Mouse (Mus musculus): ENCODE measurements around the gene Ccnb1. TPM values are rescaled to one million over a fixed set of nuclear protein-coding genes. Genes with fewer than 3 reads are reported as not detected.

The Ccnb1 gene
- polyA plus RNA-seq, 1 experiment from 2014 or later: 186 TPM

- Histone ChIP-seq H3K4me3 (ENCODE audit: low read depth, low read length) (0 out of 2 replicates have a peak overlapping the region, but pooled peaks have one; percentile 9), H3K27me3 (ENCODE audit: control insufficient read depth, insufficient read depth, low read depth, low read length) (no peaks in the 10 kb centered on the region), H3K27ac (ENCODE audit: low read length) (peak overlapping the region; percentile 88), H3K4me2 (ENCODE audit: low read depth, low read length) (peak overlapping the region; percentile 43), H3K36me3 (ENCODE audit: control insufficient read depth, insufficient read depth) (peaks cover 35% of the 10 kb centered on the region), H3K9me3 (replicated peaks; ENCODE audit: control insufficient read depth, low read length) (no peaks in the 10 kb centered on the region), H3K9ac (ENCODE audit: low read depth, low read length) (peak overlapping the region; percentile 27; the same call in 1 of the 2 replicates), H3K4me1 (ENCODE audit: control insufficient read depth, low read depth, low read length) (peaks cover 50% of the 10 kb centered on the region)
- ATAC-seq (ENCODE audit: low read depth): peak; percentile 70
- WGBS (ENCODE audit: insufficient replicate concordance): 18% methylated on average over 3 of the region's 3 CpGs
Measured at GRCm38 (mm10) chr13:100777491-100777890, 8.9 kb downstream of the Ccnb1 start.

- Histone ChIP-seq H3K27me3 (ENCODE audit: control insufficient read depth, insufficient read depth, low read depth, low read length) (no peaks in the 10 kb centered on the region), H3K9me3 (replicated peaks; ENCODE audit: control insufficient read depth, low read length) (no peaks in the 10 kb centered on the region), H3K36me3 (ENCODE audit: control insufficient read depth, insufficient read depth) (peaks cover 28% of the 10 kb centered on the region), H3K4me3 (ENCODE audit: low read depth, low read length) (no peak overlapping the region), H3K4me1 (ENCODE audit: control insufficient read depth, low read depth, low read length) (peaks cover 46% of the 10 kb centered on the region), H3K9ac (ENCODE audit: low read depth, low read length) (no peak overlapping the region), H3K27ac (ENCODE audit: low read length) (peak overlapping the region; percentile 88), H3K4me2 (ENCODE audit: low read depth, low read length) (peak overlapping the region; percentile 92; the same call in 1 of the 2 replicates)
- WGBS (ENCODE audit: insufficient replicate concordance): 52% methylated on average over 6 of the region's 6 CpGs
- ATAC-seq (ENCODE audit: low read depth): no peak
Measured at GRCm38 (mm10) chr13:100776710-100777109, 9.7 kb downstream of the Ccnb1 start.

GRCm38 (mm10) chr13:100776056-100776419, 10.3 kb downstream of the Ccnb1 start:
- H3K27me3 ChIP-seq (ENCODE audit: control insufficient read depth, insufficient read depth, low read depth, low read length): no peaks in the 10 kb centered on the region
- H3K4me1 ChIP-seq (ENCODE audit: control insufficient read depth, low read depth, low read length): peaks cover 46% of the 10 kb centered on the region
- peaks cover 25% of the 10 kb centered on the region for H3K36me3 ChIP-seq (ENCODE audit: control insufficient read depth, insufficient read depth)
- WGBS (ENCODE audit: insufficient replicate concordance): 11% methylated on average over 8 of the region's 8 CpGs
- H3K27ac ChIP-seq (ENCODE audit: low read length): peak overlapping the region; percentile 88
- ATAC-seq (ENCODE audit: low read depth): no peak
- peak overlapping the region; percentile 78 for H3K4me3 ChIP-seq (ENCODE audit: low read depth, low read length)
- H3K9me3 ChIP-seq (replicated peaks; ENCODE audit: control insufficient read depth, low read length): no peaks in the 10 kb centered on the region
- peak overlapping the region; percentile 79 for H3K9ac ChIP-seq (ENCODE audit: low read depth, low read length)
- peak overlapping the region; percentile 92 for H3K4me2 ChIP-seq (ENCODE audit: low read depth, low read length)

GRCm38 (mm10) chr13:100775252-100776055, 10.9 kb downstream of the Ccnb1 start, which contains the start of gene Cenph:
Cenph (minus strand) TSS chr13:100775899.
- Histone ChIP-seq H3K4me2 (ENCODE audit: low read depth, low read length) (peak within 1 kb of the TSS; percentile 92), H3K9me3 (replicated peaks; ENCODE audit: control insufficient read depth, low read length) (no peaks in the 10 kb centered on the region), H3K27ac (ENCODE audit: low read length) (peak within 1 kb of the TSS; percentile 88), H3K4me3 (ENCODE audit: low read depth, low read length) (peak within 1 kb of the TSS; percentile 78), H3K9ac (ENCODE audit: low read depth, low read length) (peak within 1 kb of the TSS; percentile 79), H3K4me1 (ENCODE audit: control insufficient read depth, low read depth, low read length) (peaks cover 46% of the 10 kb centered on the region), H3K36me3 (ENCODE audit: control insufficient read depth, insufficient read depth) (peaks cover 25% of the 10 kb centered on the region), H3K27me3 (ENCODE audit: control insufficient read depth, insufficient read depth, low read depth, low read length) (no peaks in the 10 kb centered on the region)
- WGBS (ENCODE audit: insufficient replicate concordance): under 1% methylated on average over 46 of the region's 46 CpGs
- peak; percentile 82 for ATAC-seq (ENCODE audit: low read depth)

- no peak for ATAC-seq (ENCODE audit: low read depth)
- Histone ChIP-seq H3K9me3 (replicated peaks; ENCODE audit: control insufficient read depth, low read length) (no peaks in the 10 kb centered on the region), H3K27me3 (ENCODE audit: control insufficient read depth, insufficient read depth, low read depth, low read length) (no peaks in the 10 kb centered on the region), H3K4me1 (ENCODE audit: control insufficient read depth, low read depth, low read length) (peaks cover 46% of the 10 kb centered on the region), H3K27ac (ENCODE audit: low read length) (no peak overlapping the region), H3K4me3 (ENCODE audit: low read depth, low read length) (peak overlapping the region; percentile 78), H3K36me3 (ENCODE audit: control insufficient read depth, insufficient read depth) (peaks cover 24% of the 10 kb centered on the region), H3K4me2 (ENCODE audit: low read depth, low read length) (peak overlapping the region; percentile 92), H3K9ac (ENCODE audit: low read depth, low read length) (peak overlapping the region; percentile 79)
Measured at GRCm38 (mm10) chr13:100774704-100775103, 11.7 kb downstream of the Ccnb1 start.

- Histone ChIP-seq H3K27me3 (ENCODE audit: control insufficient read depth, insufficient read depth, low read depth, low read length) (no peaks in the 10 kb centered on the region), H3K4me3 (ENCODE audit: low read depth, low read length) (no peak overlapping the region), H3K27ac (ENCODE audit: low read length) (no peak overlapping the region), H3K36me3 (ENCODE audit: control insufficient read depth, insufficient read depth) (peaks cover 10% of the 10 kb centered on the region), H3K9me3 (replicated peaks; ENCODE audit: control insufficient read depth, low read length) (no peaks in the 10 kb centered on the region), H3K4me2 (ENCODE audit: low read depth, low read length) (no peak overlapping the region), H3K4me1 (ENCODE audit: control insufficient read depth, low read depth, low read length) (peaks cover 29% of the 10 kb centered on the region), H3K9ac (ENCODE audit: low read depth, low read length) (no peak overlapping the region)
- ATAC-seq (ENCODE audit: low read depth): no peak
- 61% methylated on average over 2 of the region's 2 CpGs for WGBS (ENCODE audit: insufficient replicate concordance)
Measured at GRCm38 (mm10) chr13:100755329-100755728, 31.0 kb downstream of the Ccnb1 start.

GRCm38 (mm10) chr13:100754186-100754585, 32.2 kb downstream of the Ccnb1 start:
- no peaks in the 10 kb centered on the region for H3K36me3 ChIP-seq (ENCODE audit: control insufficient read depth, insufficient read depth)
- peaks cover 35% of the 10 kb centered on the region for H3K4me1 ChIP-seq (ENCODE audit: control insufficient read depth, low read depth, low read length)
- H3K9ac ChIP-seq (ENCODE audit: low read depth, low read length): no peak overlapping the region
- no peak overlapping the region for H3K4me2 ChIP-seq (ENCODE audit: low read depth, low read length)
- ATAC-seq (ENCODE audit: low read depth): no peak
- no peaks in the 10 kb centered on the region for H3K27me3 ChIP-seq (ENCODE audit: control insufficient read depth, insufficient read depth, low read depth, low read length)
- H3K4me3 ChIP-seq (ENCODE audit: low read depth, low read length): no peak overlapping the region
- H3K9me3 ChIP-seq (replicated peaks; ENCODE audit: control insufficient read depth, low read length): no peaks in the 10 kb centered on the region
- no peak overlapping the region for H3K27ac ChIP-seq (ENCODE audit: low read length)
- 79% methylated on average over 4 of the region's 4 CpGs for WGBS (ENCODE audit: insufficient replicate concordance)

GRCm38 (mm10) chr13:100753011-100753410, 33.4 kb downstream of the Ccnb1 start:
- 0 out of 2 replicates have a peak overlapping the region, but pooled peaks have one; percentile 25 for H3K27ac ChIP-seq (ENCODE audit: low read length)
- no peak overlapping the region for H3K4me3 ChIP-seq (ENCODE audit: low read depth, low read length)
- H3K9ac ChIP-seq (ENCODE audit: low read depth, low read length): 0 out of 2 replicates have a peak overlapping the region, but pooled peaks have one; percentile 4
- H3K27me3 ChIP-seq (ENCODE audit: control insufficient read depth, insufficient read depth, low read depth, low read length): no peaks in the 10 kb centered on the region
- ATAC-seq (ENCODE audit: low read depth): 0 out of 2 replicates have a peak, but pooled peaks have one; percentile 20
- peak overlapping the region; percentile 17 for H3K4me2 ChIP-seq (ENCODE audit: low read depth, low read length)
- H3K4me1 ChIP-seq (ENCODE audit: control insufficient read depth, low read depth, low read length): peaks cover 41% of the 10 kb centered on the region
- 41% methylated on average over 6 of the region's 6 CpGs for WGBS (ENCODE audit: insufficient replicate concordance)
- no peaks in the 10 kb centered on the region for H3K36me3 ChIP-seq (ENCODE audit: control insufficient read depth, insufficient read depth)
- no peaks in the 10 kb centered on the region for H3K9me3 ChIP-seq (replicated peaks; ENCODE audit: control insufficient read depth, low read length)

GRCm38 (mm10) chr13:100752529-100752928, 33.8 kb downstream of the Ccnb1 start:
- peak; percentile 63 for ATAC-seq (ENCODE audit: low read depth)
- Histone ChIP-seq H3K27ac (ENCODE audit: low read length) (peak overlapping the region; percentile 25; the same call in 1 of the 2 replicates), H3K4me3 (ENCODE audit: low read depth, low read length) (no peak overlapping the region), H3K9me3 (replicated peaks; ENCODE audit: control insufficient read depth, low read length) (no peaks in the 10 kb centered on the region), H3K27me3 (ENCODE audit: control insufficient read depth, insufficient read depth, low read depth, low read length) (no peaks in the 10 kb centered on the region), H3K36me3 (ENCODE audit: control insufficient read depth, insufficient read depth) (no peaks in the 10 kb centered on the region), H3K4me1 (ENCODE audit: control insufficient read depth, low read depth, low read length) (peaks cover 43% of the 10 kb centered on the region), H3K9ac (ENCODE audit: low read depth, low read length) (peak overlapping the region; percentile 5; the same call in 1 of the 2 replicates), H3K4me2 (ENCODE audit: low read depth, low read length) (peak overlapping the region; percentile 17)
- 51% methylated on average over 8 of the region's 8 CpGs for WGBS (ENCODE audit: insufficient replicate concordance)

Measured in liver, embryonic 16.5 days (tissue).